Mouse (Mus musculus) right cerebral cortex, postnatal 4 days (tissue): ENCODE measurements around the gene Zscan2.
A peak's percentile ranks its signal among the peaks of the same experiment; 100 is the strongest.
"Not testable (repeated sequence)": the region's sequence is repeated elsewhere in the genome, so short reads cannot be mapped to it uniquely, and the experiment has no call there.

Experiments
- DNase-seq: peaks from one replicate; pipeline ENCODE4 v3.0.0-alpha.2; 2022

The Zscan2 gene

GRCm38 (mm10) chr7:80860729-80861274, at the start of gene Zscan2:
Gene Zscan2 (plus strand): TSS chr7:80860920.
- DNase-seq: peak; percentile 80

GRCm38 (mm10) chr7:80813397-80813796, 47.3 kb upstream of the Zscan2 start:
- DNase-seq: no peak

DNA sequence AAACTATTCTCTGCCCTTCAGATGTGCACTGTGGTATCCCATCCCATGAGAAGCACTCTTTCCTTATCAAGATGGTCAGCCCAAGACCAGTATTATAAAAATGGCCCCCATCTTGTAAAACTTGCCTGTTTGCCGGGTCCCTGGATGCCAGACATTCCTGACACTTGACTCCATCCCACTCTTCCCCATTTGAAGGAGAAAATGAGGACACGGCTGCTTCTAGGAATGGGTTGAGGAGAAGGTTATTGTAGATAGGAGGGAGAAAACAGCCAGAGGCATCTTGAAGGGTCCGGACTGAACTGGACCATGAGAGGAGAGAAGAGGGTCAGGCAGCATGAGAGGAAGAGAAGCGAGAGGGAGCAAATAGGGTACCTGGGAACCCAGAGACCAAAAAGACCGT, 44.1 kb upstream of the Zscan2 start:
- DNase-seq: no peak

DNA sequence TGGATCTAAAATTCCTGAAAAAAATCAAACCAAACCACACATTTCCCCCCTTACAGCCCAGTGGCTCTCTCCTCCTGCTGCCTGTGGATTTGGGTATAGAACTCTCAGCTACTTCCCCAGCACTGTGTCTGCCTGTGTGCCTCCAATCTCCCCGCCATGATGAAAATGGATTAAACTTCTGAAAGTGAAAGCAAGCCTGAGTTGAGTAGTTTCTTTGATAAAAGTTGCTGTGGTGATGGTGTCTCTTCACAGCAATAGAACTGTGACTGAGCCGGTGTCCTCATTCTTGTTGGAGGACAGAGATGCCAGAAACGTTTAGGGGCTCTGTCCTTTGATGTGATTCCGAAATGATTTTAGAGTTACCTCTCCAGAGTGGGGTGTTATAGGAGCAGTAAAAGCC, 39.9 kb upstream of the Zscan2 start:
- DNase-seq: no peak

- DNase-seq: no peak
Observed at GRCm38 (mm10) chr7:80823267-80823666, 37.5 kb upstream of the Zscan2 start.

GRCm38 (mm10) chr7:80823875-80824682, 36.6 kb upstream of the Zscan2 start:
- no peak for DNase-seq

- no peak for DNase-seq
Observed at GRCm38 (mm10) chr7:80825843-80826403, 34.8 kb upstream of the Zscan2 start, which contains the start of gene Iqgap1. Gene Iqgap1 (minus strand): TSS chr7:80825974.

GRCm38 (mm10) chr7:80828146-80828860, 32.4 kb upstream of the Zscan2 start:
- no peak for DNase-seq

DNA sequence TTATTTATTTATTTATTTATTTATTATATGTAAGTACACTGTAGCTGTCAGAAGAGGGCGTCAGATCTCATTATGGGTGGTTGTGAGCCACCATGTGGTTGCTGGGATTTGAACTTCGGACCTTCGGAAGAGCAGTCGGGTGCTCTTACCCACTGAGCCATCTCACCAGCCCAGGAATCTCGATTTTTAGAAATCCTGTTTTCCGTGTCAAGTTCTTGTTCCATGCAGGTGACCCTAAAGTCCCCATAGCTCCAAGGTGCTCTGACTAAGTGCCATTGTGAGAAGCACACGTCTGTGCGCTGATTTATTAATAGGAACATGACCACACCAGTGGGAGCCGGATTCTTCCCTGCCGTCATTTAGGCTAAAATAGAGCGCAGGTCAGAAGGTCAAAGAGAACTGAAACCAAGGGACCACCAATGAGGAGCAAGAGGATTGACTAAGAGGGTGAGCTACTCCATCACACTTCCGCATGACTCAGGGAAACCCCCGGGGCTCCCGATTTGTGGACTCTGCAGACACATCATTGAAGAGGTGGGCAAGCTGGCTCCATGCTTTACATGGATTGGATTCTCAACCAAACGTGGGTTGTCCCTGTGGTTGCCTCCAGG, 30.4 kb upstream of the Zscan2 start:
- no peak for DNase-seq

DNA sequence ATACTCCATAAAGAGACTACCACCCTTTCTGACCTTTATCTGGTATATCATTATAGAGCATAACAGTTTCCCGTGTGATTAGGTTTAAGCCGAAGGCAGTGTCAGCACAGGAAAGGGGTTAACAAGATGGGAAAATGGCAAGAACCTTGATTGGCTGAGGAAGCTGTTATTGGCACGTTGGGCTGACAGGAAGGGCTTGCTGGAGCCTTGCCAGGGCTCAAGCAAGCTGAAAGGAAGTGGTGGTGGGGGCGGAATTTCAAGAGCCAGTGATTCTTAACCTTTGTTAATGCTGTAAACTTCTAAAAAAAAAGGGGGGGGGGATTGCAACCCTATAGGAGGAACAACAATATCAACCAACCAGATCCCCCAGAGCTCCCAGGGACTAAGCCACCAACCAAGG, 28.5 kb upstream of the Zscan2 start:
- DNase-seq: no peak

DNA sequence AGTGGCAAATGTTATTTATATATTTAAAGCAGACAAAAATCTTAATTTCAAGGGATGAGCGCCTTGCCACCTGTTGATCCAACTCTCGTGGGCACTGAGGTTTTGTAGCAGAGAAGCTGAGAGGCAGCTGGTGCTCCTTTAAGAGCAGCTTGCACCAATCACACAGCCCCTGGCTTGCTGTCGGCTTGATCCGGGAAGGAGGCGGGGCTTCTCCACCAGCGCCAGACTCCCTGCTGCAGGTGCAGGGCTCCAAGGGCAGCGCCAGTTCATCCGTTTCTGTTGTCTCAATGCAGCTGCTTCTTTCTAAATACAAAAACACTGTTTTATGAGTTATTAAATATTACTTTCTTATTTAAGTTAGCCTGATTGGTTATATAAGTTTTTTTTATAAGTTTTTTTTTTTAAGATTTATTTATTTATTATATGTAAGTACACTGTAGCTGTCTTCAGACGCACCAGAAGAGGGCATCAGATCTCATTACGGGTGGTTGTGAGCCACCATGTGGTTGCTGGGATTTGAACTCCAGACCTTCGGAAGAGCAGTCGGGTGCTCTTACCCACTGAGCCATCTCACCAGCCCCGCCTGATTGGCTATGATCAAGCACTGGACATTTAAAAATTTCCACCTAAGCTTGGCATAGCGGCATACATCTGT, 27.6 kb upstream of the Zscan2 start:
- not testable (repeated sequence) for DNase-seq

- no peak for DNase-seq
Observed at GRCm38 (mm10) chr7:80833651-80834532, 26.8 kb upstream of the Zscan2 start.

DNA sequence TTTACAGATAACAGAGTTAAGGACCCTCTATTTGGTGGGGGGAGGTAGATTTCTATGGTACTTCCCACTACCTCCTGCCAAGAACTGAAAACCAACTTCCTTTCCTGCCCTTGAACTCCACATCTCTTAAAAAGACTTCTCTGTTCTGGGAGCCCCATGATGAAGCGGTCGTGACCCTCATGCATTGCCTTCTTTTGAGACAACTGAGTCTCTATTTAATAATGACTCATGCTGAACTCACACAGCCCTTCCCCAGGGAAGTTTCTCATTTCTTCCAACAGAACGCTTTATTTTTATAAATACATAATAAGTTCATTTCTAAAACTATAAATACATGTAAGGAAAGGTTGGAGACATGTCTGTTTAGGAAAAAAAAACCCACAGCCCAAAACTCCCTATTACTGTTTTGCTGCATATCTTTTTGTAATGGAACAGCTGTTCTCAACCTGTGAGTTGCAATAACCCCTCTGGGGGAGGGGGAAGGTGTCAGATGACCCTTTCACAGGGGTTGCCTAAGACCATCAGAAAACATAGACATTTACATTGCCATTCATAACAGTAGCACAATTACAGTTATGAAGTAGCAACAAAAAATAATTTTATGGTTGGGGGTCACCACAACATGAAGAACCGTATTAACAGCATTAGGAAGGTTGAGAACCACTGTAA, 24.6 kb upstream of the Zscan2 start:
- DNase-seq: no peak

- no peak for DNase-seq
Observed at GRCm38 (mm10) chr7:80837736-80838135, 23.0 kb upstream of the Zscan2 start.

DNA sequence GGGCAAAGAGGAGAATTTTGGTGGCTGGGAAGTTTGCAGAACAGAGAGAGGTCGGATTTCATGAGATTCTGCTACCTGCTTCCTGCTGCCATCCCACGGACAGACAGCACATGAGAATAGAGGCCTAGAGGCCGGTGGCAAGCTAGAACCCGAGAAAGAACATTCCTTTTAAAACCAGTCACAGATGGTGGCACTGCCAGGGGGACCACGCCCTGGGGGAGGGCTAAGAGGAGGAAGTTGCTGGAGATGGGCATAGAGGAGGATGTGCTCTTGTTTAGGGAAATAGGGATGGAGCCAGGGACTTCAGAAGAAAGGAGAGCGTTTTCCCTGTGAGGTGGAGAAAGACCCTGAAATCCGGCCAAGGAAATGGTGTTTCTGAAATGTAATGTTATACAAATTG, 22.5 kb upstream of the Zscan2 start:
- no peak for DNase-seq

- DNase-seq: no peak
Observed at GRCm38 (mm10) chr7:80839755-80840154, 21.0 kb upstream of the Zscan2 start.

DNA sequence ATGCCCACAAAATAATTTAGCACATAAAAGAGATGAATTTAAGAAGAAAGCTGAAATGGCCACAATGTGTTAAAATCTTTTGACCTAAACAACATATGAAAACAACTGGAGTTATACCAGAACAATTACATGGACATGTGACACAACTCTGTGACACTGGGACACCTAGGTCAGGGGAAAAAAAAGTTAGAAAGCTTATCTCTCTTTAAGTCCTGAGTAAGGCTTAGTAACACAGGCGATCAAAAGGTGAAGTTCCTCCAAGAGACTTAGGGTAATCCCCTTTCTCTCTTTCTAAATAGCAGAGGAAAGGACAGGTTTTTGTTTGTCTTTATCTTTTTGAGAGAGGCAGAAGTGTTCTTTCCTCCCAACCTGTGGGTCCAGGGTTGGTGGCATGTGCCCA, 20.5 kb upstream of the Zscan2 start:
- DNase-seq: no peak

GRCm38 (mm10) chr7:80840937-80841336, 19.8 kb upstream of the Zscan2 start:
- no peak for DNase-seq

DNA sequence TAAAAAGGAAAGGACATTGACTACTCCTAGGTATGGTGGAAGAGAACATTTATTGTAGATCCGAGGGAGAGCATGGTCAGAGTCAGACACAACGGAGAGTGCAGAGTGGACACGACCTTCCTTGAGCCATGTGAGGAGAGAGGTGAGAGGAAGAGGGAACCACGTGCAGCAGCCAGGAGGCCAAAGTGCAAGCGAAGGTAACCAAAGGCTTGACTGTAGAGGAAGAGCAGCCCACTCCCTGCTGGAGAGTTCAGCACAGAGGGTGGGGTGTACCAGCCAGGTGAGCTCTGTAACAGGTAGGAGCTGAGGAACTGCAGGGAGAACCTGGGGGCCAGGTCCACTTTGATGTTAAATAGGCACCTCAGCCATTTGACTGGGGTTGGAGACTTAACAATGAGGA, 18.6 kb upstream of the Zscan2 start:
- DNase-seq: no peak

DNA sequence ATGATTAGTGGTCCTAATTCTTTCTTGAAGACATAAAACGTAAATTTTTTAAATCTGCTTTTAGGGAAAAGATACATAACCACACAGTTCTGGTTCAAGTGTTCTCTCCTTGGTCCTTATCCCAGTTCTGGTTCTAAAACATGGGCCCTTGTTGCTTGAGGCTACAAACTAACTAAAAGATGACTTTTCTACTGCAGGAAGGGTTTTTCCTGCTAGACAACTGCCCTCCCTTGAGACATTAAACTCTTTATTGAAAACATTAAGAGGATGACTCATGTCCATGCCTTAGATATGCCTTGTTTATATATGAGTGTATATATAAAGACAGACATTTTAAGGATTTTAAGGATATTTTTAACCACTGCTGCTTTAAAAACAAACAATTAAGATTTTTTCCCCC, 17.5 kb upstream of the Zscan2 start:
- no peak for DNase-seq
